Mouse (Mus musculus) spleen, adult 12 weeks (tissue): ENCODE measurements around the gene Stard10.

Experiments
- DNase-seq: peaks from one replicate; pipeline ENCODE4 v3.0.0; 2022; ENCODE audit warnings: low spot score

Stard10 gene

GRCm38 (mm10) chr7:101332045-101332831, 15.4 kb downstream of the Stard10 start:
- no peak for DNase-seq

- DNase-seq: no peak
Measured at GRCm38 (mm10) chr7:101335228-101335627, 18.3 kb downstream of the Stard10 start.

- no peak for DNase-seq
Measured at GRCm38 (mm10) chr7:101336686-101337085, 19.8 kb downstream of the Stard10 start.

- DNase-seq: no peak
Measured at GRCm38 (mm10) chr7:101337401-101337800, 20.5 kb downstream of the Stard10 start.

- DNase-seq: no peak
Measured at GRCm38 (mm10) chr7:101341405-101341804, 24.5 kb downstream of the Stard10 start.

DNA sequence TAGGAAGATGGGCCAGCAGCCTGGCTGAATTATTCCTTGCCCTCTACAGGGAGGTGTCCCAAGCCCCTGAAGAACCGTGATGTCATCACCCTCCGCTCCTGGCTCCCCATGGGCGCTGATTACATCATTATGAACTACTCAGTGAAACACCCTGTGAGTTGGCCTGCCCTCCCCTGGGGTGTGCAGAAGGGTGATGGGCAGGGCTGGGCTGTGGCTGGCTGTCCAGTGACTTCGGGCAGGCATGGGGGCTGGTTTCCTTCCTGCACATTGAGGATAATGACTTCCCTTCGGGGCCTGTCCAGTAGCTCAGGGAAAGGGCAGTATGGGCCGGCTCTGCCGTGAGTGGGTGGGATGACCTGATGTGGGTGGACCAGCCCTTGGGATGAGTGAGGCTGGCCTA, 26.2 kb downstream of the Stard10 start:
- DNase-seq: no peak

GRCm38 (mm10) chr7:101344892-101345291, 28.0 kb downstream of the Stard10 start:
- no peak for DNase-seq

DNA sequence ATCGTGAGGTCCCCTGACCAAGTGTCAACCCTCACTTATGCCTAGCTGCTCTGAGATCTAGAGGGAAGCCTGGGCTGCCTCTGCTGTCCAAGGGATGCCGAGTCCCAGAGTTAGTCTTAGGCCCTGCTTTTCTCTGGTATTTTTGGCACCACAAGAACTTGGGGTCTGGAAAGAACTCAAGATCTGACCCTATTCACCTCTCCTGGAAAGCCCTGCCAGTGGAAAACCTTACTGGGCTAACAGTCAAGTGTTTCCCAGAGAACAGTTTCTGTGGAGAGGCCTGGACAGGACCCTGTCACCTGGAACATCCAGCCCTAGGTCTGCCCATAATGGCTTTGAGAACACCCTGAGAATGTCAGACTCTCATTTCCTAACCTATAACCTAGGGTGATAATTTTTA, 30.1 kb downstream of the Stard10 start:
- no peak for DNase-seq

DNA sequence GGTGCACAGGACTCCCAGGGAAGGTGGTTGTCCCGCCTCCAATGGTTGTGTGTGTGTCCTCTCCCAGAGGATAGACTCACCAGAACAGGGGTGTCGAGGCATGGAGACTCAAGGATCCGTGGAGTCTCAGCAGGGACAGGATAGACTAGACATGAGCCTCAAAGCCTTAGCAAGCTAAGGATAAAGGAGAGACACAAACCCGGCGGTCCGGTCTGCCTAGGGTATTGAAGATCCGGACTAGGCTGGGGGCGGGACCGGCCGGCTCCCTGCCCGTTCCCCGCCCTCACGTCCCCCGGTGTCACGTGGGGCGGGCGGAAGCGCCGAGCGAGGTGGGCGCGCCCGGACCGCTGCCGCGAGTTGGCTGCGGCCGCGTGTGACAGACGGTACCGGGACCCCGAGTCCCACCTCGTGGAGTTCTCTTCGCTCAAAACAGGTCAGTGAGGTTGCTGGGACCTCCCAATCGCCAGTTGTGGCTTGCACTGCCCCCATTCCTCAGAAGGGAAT, 30.9 kb downstream of the Stard10 start, which contains the start of gene Arap1:
Gene Arap1, plus strand, starts transcription at position 301 of the 504 bp plus-strand sequence.
- DNase-seq: peak; percentile 66

- no peak for DNase-seq
Measured at GRCm38 (mm10) chr7:101348312-101348711, 31.4 kb downstream of the Stard10 start.

GRCm38 (mm10) chr7:101349861-101350260, 33.0 kb downstream of the Stard10 start:
- DNase-seq: no peak

GRCm38 (mm10) chr7:101352404-101352803, 35.5 kb downstream of the Stard10 start:
- DNase-seq: no peak

- DNase-seq: no peak
Measured at GRCm38 (mm10) chr7:101354423-101354822, 37.5 kb downstream of the Stard10 start.

DNA sequence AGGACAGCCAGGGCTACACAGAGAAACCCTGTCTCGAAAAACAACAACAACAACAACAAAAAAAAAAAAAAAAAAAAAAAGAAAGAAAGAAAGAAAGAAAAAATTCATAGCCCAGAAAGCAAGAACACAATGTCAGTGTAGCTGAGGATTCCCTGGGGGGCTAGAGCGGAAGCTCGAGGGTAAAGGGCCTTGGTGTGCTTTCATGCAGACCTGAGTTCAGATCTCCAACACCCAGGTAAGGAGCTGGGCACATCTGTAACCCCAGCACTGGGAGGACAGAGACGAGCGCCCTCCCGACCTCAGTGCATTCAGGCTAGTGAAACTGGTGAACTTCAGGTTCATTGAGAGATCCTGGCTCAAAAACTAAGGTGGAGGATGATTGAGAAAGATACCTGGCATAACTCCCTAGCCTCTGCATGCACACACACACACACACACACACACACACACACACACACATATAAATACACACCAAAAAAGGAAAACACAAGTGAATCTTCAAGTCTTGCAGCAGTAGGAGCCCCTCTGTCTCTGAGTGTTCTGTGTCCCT, 38.7 kb downstream of the Stard10 start:
- no peak for DNase-seq

DNA sequence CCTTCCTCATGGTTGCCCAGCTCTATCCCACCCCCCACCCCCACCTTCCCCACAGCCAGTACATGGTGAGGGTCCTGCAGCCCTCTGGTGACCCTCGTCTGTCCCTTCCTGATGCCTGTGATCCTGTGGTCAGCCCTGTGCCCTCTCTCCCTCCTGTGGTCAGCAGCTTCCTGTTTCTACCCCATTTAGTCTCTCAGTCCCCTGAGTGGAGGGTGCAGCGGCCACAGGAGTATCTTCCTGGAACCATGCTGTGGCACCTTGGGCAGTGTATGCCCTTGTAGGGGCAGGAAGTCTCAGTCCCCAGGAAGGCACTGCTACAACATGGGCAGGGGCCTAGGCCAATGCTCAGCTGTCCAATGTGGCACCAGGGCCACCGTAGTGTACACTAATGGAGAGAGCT, 40.0 kb downstream of the Stard10 start:
- no peak for DNase-seq

DNA sequence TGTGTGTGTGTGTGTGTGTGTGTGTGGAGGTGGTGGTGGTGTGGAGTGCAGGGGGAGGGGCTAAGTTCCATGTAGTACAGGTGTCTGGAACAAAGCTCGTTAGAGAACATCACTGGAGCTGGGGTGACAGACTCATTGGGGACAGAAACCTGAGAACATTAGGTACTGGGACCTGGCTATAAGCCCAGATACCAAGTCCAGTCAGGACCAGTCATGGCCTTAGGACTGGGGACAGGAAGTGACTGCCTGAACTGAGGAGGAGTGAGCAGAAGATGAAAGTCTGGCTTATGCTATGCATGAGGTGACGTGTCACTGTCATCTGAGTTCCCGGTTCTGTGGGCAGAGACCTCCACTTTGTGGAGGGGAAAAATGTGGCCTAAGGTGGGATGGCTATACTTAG, 43.5 kb downstream of the Stard10 start:
- no peak for DNase-seq

DNA sequence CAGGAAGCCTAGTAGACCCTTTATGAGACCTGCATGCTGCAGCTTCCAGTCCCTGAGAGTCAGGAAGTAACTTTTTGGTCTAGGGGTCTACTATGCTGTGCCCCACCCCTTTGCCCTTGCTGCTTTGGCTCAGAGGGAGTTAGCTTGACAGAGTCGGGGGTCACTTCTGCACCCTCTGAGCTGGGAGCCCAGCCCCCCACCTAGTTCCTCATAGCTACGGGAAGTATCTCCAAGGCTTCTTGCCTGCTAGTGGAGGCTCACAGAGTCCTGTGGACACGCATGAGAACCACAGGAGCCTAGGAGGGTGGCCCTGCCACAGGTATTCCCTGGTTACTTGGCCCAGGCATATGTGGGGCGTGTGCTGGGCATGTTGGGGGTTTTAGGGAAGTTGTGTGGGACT, 44.1 kb downstream of the Stard10 start:
- DNase-seq: no peak

DNA sequence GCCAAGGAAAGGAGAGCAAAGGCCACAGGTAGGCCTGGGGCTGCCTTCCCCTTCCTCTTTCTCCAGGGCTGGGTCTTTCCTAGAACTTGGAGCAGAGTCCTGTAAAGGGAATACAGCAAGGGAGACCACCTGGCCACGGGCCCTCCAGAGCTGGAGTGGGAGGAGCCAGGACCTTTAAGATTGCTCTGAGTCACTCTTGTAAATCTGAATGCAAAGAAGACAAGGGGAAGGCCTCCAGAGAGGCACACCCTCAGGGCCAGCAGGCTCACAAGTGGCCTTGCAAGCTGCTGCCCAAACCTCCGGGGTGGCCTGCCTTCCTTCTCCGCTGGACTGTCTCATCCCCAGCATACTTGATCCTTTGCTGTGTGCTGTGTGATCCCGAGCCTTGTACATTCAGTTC, 44.9 kb downstream of the Stard10 start:
- DNase-seq: no peak

GRCm38 (mm10) chr7:101362791-101363191, 45.9 kb downstream of the Stard10 start:
- DNase-seq: no peak

GRCm38 (mm10) chr7:101363914-101364313, 47.0 kb downstream of the Stard10 start:
- no peak for DNase-seq

DNA sequence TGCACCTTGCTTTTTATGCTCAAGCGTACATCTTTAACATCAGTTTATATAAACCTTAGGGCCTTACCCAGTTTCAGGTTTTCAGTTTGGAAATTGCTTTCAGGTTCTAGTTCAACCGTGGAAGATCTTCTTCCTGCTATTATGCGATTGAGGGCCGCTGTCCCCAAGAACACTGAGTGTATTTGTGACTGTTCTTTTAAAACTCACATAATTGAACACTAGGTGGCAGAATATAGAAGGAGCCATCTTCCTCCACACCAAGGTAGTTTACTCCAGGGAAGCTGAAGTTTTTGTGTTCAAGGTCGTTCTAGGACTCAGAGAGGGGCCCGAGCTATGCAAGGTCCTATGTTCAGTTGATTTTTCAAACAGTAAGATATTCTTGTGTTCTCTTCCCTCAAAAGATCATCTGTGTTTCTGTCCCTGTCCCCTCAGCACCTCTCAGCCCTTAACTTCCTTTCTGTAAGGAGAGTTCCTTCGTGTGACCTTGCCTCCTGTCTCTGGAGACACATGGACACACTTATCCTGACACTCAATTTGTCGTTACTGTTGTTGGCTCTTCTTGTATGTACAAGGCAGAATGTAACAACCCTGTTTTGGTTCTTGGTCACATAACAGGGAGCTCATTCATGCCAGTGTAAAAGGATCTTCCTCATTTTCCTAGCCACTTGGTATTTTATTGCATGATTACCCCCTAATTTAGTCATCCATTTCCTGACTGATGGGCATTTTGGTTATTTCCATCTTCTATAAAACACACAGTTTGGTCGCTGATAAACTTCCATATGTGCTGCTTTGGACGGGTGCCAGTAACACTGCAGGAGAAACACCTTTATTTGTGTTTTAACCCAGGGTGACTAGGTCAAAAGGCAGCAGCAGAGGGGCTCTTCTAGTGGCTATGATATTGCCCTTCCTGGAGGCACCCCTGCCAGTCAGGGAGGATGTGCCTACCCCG, 51.3 kb downstream of the Stard10 start:
- no peak for DNase-seq

GRCm38 (mm10) chr7:101369666-101370065, 52.8 kb downstream of the Stard10 start:
- no peak for DNase-seq
